21 mouse cellular contexts compared by ENCODE assay signal in genomic region chr2:130414094-130414856, GRCm38 (mm10). TPM values are rescaled to one million over a fixed set of nuclear protein-coding genes. Genes with fewer than 3 reads are reported as not detected.
DNase-seq lines count a peak whose midpoint lies in the region; ATAC-seq and TF ChIP-seq lines count a peak whose summit lies in the region.
"Had no signal": no experiment of that assay in that cellular context is flagged by ENCODE, and none has a peak within 500 bp of the region (broad histone marks: within the 10 kb centered on the region; RNA-seq: fewer than 3 reads in every experiment).

No protein-coding gene starts in this region.

- 73% methylated on average over 6 of the region's 6 CpGs for WGBS in embryonic facial prominence, embryonic 11.5 days
- 75% methylated on average over 6 of the region's 6 CpGs for WGBS in embryonic facial prominence, embryonic 10.5 days
- 84% methylated on average over 6 of the region's 6 CpGs for WGBS in thymus, adult 2 months

- ATAC-seq in embryonic facial prominence, embryonic 11.5 days (replicated peaks; ENCODE audit: insufficient number of reproducible peaks, low FRiP score, low TSS enrichment, low read depth), result no peak
- ATAC-seq: activated CD4-positive, CD25-positive, alpha-beta regulatory T cell, adult 4 months had no signal

- H3K27me3 ChIP-seq in embryonic facial prominence, embryonic 11.5 days (ENCODE audit: control insufficient read depth, insufficient read depth, low read length), result no peaks in the 10 kb centered on the region
- no peaks in the 10 kb centered on the region for H3K27me3 ChIP-seq in embryonic facial prominence, embryonic 10.5 days (replicated peaks; ENCODE audit: low read depth, poor library complexity, severe bottlenecking)
- H3K27me3 ChIP-seq in thymus, adult 2 months (ENCODE audit: control insufficient read depth, insufficient read depth, low read length), result no peaks in the 10 kb centered on the region
- H3K27me3 ChIP-seq in splenic B cell, adult 2 months (ENCODE audit: control insufficient read depth, insufficient read depth, low read length, poor library complexity, severe bottlenecking), result no peaks in the 10 kb centered on the region
- H3K27me3 ChIP-seq: hindbrain, embryonic 13.5 days; liver, embryonic 15.5 days had no signal

- no peaks in the 10 kb centered on the region; the same call in 1 of the 2 replicates for H3K4me1 ChIP-seq in embryonic facial prominence, embryonic 11.5 days (ENCODE audit: control insufficient read depth, insufficient read depth, low read length)
- peaks cover 13% of the 10 kb centered on the region for H3K4me1 ChIP-seq in embryonic facial prominence, embryonic 10.5 days
- no peaks in the 10 kb centered on the region for H3K4me1 ChIP-seq in thymus, adult 2 months (replicated peaks; ENCODE audit: control insufficient read depth, insufficient read depth, low read length)
- H3K4me1 ChIP-seq: liver, embryonic 15.5 days had no signal

- TF ChIP-seq POLR2A in thymus, adult 2 months (IDR thresholded peaks at IDR 0.05; ENCODE audit: control insufficient read depth, extremely low read depth, insufficient read depth, low read length, poor library complexity), result no peak

- no peak overlapping the region for H3K9ac ChIP-seq in embryonic facial prominence, embryonic 11.5 days (replicated peaks; ENCODE audit: low read length)
- H3K9ac ChIP-seq: hindbrain, embryonic 13.5 days; liver, embryonic 15.5 days had no signal

- DNase-seq in embryonic facial prominence, embryonic 11.5 days (ENCODE audit: low spot score), result peak; percentile 9
- no peak for DNase-seq in embryonic facial prominence, embryonic 10.5 days (ENCODE audit: low spot score)
- no peak for DNase-seq in layer of hippocampus, adult 2 months (ENCODE audit: low spot score in 2 of 2)
- no peak for DNase-seq in layer of hippocampus, adult 9-11 months
- peak; percentile 43 for DNase-seq in thymus, postnatal 0 days (ENCODE audit: low spot score)
- DNase-seq in thymus, adult 2 months, result no peak
- DNase-seq in splenic B cell, adult 2 months (ENCODE audit: low read depth, low spot score), result peak; percentile 35
- no peak for DNase-seq in adrenal gland, postnatal 14 days
- DNase-seq: cerebellum, adult 11-12 months; kidney, adult 9 months had no signal

- no peak overlapping the region for H3K27ac ChIP-seq in embryonic facial prominence, embryonic 11.5 days (replicated peaks; ENCODE audit: low read depth, low read length)
- H3K27ac ChIP-seq in embryonic facial prominence, embryonic 10.5 days (replicated peaks), result no peak overlapping the region
- H3K27ac ChIP-seq in layer of hippocampus, adult 2 months, result no peak overlapping the region
- H3K27ac ChIP-seq in thymus, adult 2 months (ENCODE audit: control insufficient read depth, insufficient read depth, low read length), result no peak overlapping the region
- H3K27ac ChIP-seq: hindbrain, embryonic 13.5 days; liver, embryonic 15.5 days had no signal

- no peak overlapping the region for H3K4me2 ChIP-seq in embryonic facial prominence, embryonic 11.5 days (ENCODE audit: low read depth, low read length)
- H3K4me2 ChIP-seq: hindbrain, embryonic 13.5 days; liver, embryonic 15.5 days had no signal

- peak; percentile 45 for TF ChIP-seq CTCF in layer of hippocampus, adult 2 months (conservative IDR thresholded peaks at IDR 0.05)
- TF ChIP-seq CTCF in thymus, adult 2 months (IDR thresholded peaks at IDR 0.05; ENCODE audit: borderline replicate concordance, control insufficient read depth, extremely low read depth, insufficient read depth, low read length, poor library complexity), result no peak

- H3K36me3 ChIP-seq in embryonic facial prominence, embryonic 11.5 days (replicated peaks; ENCODE audit: control insufficient read depth, insufficient read depth, low read depth, low read length), result no peaks in the 10 kb centered on the region
- peaks cover 11% of the 10 kb centered on the region for H3K36me3 ChIP-seq in embryonic facial prominence, embryonic 10.5 days (replicated peaks)
- H3K36me3 ChIP-seq in thymus, adult 2 months (ENCODE audit: control insufficient read depth, insufficient read depth, low read length), result no peaks in the 10 kb centered on the region
- peaks cover 2% of the 10 kb centered on the region; the same call in 1 of the 2 replicates for H3K36me3 ChIP-seq in splenic B cell, adult 2 months (ENCODE audit: control insufficient read depth, insufficient read depth, low read length, poor library complexity, severe bottlenecking)

- no peak overlapping the region for H3K4me3 ChIP-seq in embryonic facial prominence, embryonic 11.5 days (ENCODE audit: low read depth, low read length)
- no peak overlapping the region for H3K4me3 ChIP-seq in embryonic facial prominence, embryonic 10.5 days
- no peak overlapping the region for H3K4me3 ChIP-seq in layer of hippocampus, adult 2 months
- no peak overlapping the region for H3K4me3 ChIP-seq in thymus, adult 2 months (ENCODE audit: control insufficient read depth, insufficient read depth, low read length)
- H3K4me3 ChIP-seq: hindbrain, embryonic 13.5 days; liver, embryonic 15.5 days; megakaryocyte, embryonic 14.5 days had no signal

- H3K9me3 ChIP-seq in embryonic facial prominence, embryonic 11.5 days (replicated peaks; ENCODE audit: control insufficient read depth, low read length), result no peaks in the 10 kb centered on the region
- H3K9me3 ChIP-seq in embryonic facial prominence, embryonic 10.5 days, result no peaks in the 10 kb centered on the region
- H3K9me3 ChIP-seq: hindbrain, embryonic 13.5 days; liver, embryonic 15.5 days; megakaryocyte, embryonic 14.5 days had no signal

RNA-seq across cellular contexts. Expression of gene Tmem239, which starts 8.0 kb away (rescaled TPM):
- polyA plus RNA-seq in embryonic facial prominence, embryonic 11.5 days (2014; fragmentation: Nextera tagmentation; extraction: Ambion mirVana), result not detected in 2 replicates
- polyA plus RNA-seq in embryonic facial prominence, embryonic 10.5 days (2016; fragmentation: Nextera tagmentation; extraction: Ambion mirVana), result not detected in 2 replicates
- total RNA-seq in layer of hippocampus, adult 2 months (2021), result not detected
- not detected in 2 replicates for polyA plus RNA-seq in thymus, postnatal 0 days (2015; fragmentation: Nextera tagmentation; extraction: Ambion mirVana)
- polyA plus RNA-seq in thymus, adult 2 months (2012; rRNA removed), result not detected in 2 replicates
- not detected in 2 replicates for total RNA-seq in adrenal gland, postnatal 14 days (2021)
- total RNA-seq: adrenal gland, postnatal 4 days; gastrocnemius, postnatal 4 days; layer of hippocampus, adult 8-10 months; left cerebral cortex, postnatal 14 days had no signal
- polyA plus RNA-seq: activated CD4-positive, CD25-positive, alpha-beta regulatory T cell, adult 4 months; cortical plate, adult 2 months; heart, embryonic 14.5 days; liver, embryonic 15.5 days; urinary bladder, adult 2 months had no signal

RNA-seq across cellular contexts. Expression of gene 1700020A23Rik, which starts 9.2 kb away (rescaled TPM):
- polyA plus RNA-seq in embryonic facial prominence, embryonic 11.5 days (2014; fragmentation: Nextera tagmentation; extraction: Ambion mirVana), result not detected in 2 replicates
- not detected in 2 replicates for polyA plus RNA-seq in embryonic facial prominence, embryonic 10.5 days (2016; fragmentation: Nextera tagmentation; extraction: Ambion mirVana)
- total RNA-seq in layer of hippocampus, adult 2 months (2021), result not detected
- not detected in 2 replicates for polyA plus RNA-seq in thymus, postnatal 0 days (2015; fragmentation: Nextera tagmentation; extraction: Ambion mirVana)
- 0.26 TPM in 1 of 2 replicates, not detected in the other for polyA plus RNA-seq in thymus, adult 2 months (2012; rRNA removed)
- total RNA-seq in adrenal gland, postnatal 14 days (2021), result not detected in 2 replicates
- total RNA-seq: adrenal gland, postnatal 4 days; gastrocnemius, postnatal 4 days; layer of hippocampus, adult 8-10 months; left cerebral cortex, postnatal 14 days had no signal
- polyA plus RNA-seq: activated CD4-positive, CD25-positive, alpha-beta regulatory T cell, adult 4 months; cortical plate, adult 2 months; heart, embryonic 14.5 days; liver, embryonic 15.5 days; urinary bladder, adult 2 months had no signal

RNA-seq across cellular contexts. Expression of gene Gm28372, which starts 9.2 kb away (rescaled TPM):
- not detected in 2 replicates for polyA plus RNA-seq in embryonic facial prominence, embryonic 11.5 days (2014; fragmentation: Nextera tagmentation; extraction: Ambion mirVana)
- 0.08 TPM in 1 of 2 replicates, not detected in the other for polyA plus RNA-seq in embryonic facial prominence, embryonic 10.5 days (2016; fragmentation: Nextera tagmentation; extraction: Ambion mirVana)
- total RNA-seq in layer of hippocampus, adult 2 months (2021), result not detected
- not detected in 2 replicates for polyA plus RNA-seq in thymus, postnatal 0 days (2015; fragmentation: Nextera tagmentation; extraction: Ambion mirVana)
- polyA plus RNA-seq in thymus, adult 2 months (2012; rRNA removed), result not detected in 2 replicates
- total RNA-seq in adrenal gland, postnatal 14 days (2021), result not detected in 2 replicates
- total RNA-seq: adrenal gland, postnatal 4 days; gastrocnemius, postnatal 4 days; layer of hippocampus, adult 8-10 months; left cerebral cortex, postnatal 14 days had no signal
- polyA plus RNA-seq: activated CD4-positive, CD25-positive, alpha-beta regulatory T cell, adult 4 months; cortical plate, adult 2 months; heart, embryonic 14.5 days; hindbrain, embryonic 13.5 days; liver, embryonic 15.5 days; urinary bladder, adult 2 months had no signal

RNA-seq across cellular contexts. Expression of gene Vps16, which starts 9.9 kb away (rescaled TPM):
- 81.9 and 84.8 TPM in 2 replicates for polyA plus RNA-seq in embryonic facial prominence, embryonic 11.5 days (2014; fragmentation: Nextera tagmentation; extraction: Ambion mirVana)
- 112 and 122 TPM in 2 replicates for polyA plus RNA-seq in embryonic facial prominence, embryonic 10.5 days (2016; fragmentation: Nextera tagmentation; extraction: Ambion mirVana)
- 100 to 1,000 TPM in 1 of 2 experiments, 10 to 100 TPM in 1; 91.3 to 104 TPM for total RNA-seq in layer of hippocampus, adult 2 months (2021)
- polyA plus RNA-seq in thymus, postnatal 0 days (2015; fragmentation: Nextera tagmentation; extraction: Ambion mirVana), result 97.7 and 101 TPM in 2 replicates
- 189 and 213 TPM in 2 replicates for polyA plus RNA-seq in thymus, adult 2 months (2012; rRNA removed)
- 51.3 and 54.4 TPM in 2 replicates for total RNA-seq in adrenal gland, postnatal 14 days (2021)

RNA-seq across cellular contexts. Expression of gene Pced1a, which starts 10.2 kb away (rescaled TPM):
- 10.0 and 10.3 TPM in 2 replicates for polyA plus RNA-seq in embryonic facial prominence, embryonic 11.5 days (2014; fragmentation: Nextera tagmentation; extraction: Ambion mirVana)
- 13.9 and 14.0 TPM in 2 replicates for polyA plus RNA-seq in embryonic facial prominence, embryonic 10.5 days (2016; fragmentation: Nextera tagmentation; extraction: Ambion mirVana)
- 10 to 100 TPM; 23.0 to 27.3 TPM for total RNA-seq in layer of hippocampus, adult 2 months (2021)
- 6.5 and 8.0 TPM in 2 replicates for polyA plus RNA-seq in thymus, postnatal 0 days (2015; fragmentation: Nextera tagmentation; extraction: Ambion mirVana)
- polyA plus RNA-seq in thymus, adult 2 months (2012; rRNA removed), result 42.8 and 44.7 TPM in 2 replicates
- total RNA-seq in adrenal gland, postnatal 14 days (2021), result 13.6 TPM in 2 replicates

Comparison
In these comparisons a context has a peak if more than half of its experiments do, and no peak if none do; other contexts are left out.
1. DNase-seq: peak in embryonic facial prominence, embryonic 11.5 days (single experiment), thymus, postnatal 0 days (single experiment) and splenic B cell, adult 2 months (single experiment); none in embryonic facial prominence, embryonic 10.5 days (single experiment), layer of hippocampus, adult 2 months (0 of 2), layer of hippocampus, adult 9-11 months (single experiment), thymus, adult 2 months (single experiment) and adrenal gland, postnatal 14 days (single experiment).